Mouse (Mus musculus): Measurements from ENCODE around the gene Prdm13. TPM values are rescaled to one million over a fixed set of nuclear protein-coding genes. Genes with fewer than 3 reads are reported as not detected.

Gene Prdm13
- total and polyA plus RNA-seq, 3 experiments = not detected

DNA sequence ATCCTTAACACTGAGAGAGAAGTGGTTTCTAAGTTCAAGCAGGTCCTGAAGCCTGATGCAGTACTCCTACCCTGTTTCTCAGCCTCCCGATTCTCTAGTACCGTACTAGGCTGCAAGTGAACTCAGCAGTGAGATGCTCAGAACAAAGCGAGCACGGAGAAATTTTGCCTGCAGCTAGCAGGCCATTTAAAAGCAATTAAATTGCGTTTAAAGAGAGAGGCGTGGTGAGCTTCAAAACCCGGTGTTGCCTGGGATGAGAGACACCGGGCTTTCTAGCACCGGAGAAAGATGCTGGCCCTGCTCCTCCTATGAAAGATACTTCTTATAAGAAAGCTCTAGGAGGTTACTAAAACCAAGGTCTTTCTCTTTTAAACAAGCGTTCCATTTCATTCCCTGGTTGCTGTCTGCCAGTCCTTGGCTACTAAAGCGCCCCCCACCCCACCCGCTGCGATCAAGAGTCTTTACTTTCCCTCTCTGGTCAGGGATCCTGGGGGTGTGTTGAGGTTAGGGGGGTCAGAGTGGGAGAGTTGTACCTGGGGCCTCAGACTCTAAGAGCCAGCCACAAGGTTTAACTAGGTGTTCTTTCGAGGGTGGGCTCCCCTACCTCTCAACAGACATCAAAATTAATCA, 1.3 kb downstream of the Prdm13 start:
- DNase-seq (ENCODE audit: extremely low read depth) = no peak
- Histone ChIP-seq H3K9me3 (replicated peaks; ENCODE audit: low read length) (peaks cover 9% of the 10 kb centered on the region), H3K4me2 (ENCODE audit: insufficient read depth, low read depth, poor library complexity, severe bottlenecking) (no peak overlapping the region), H3K79me2 (replicated peaks; ENCODE audit: control insufficient read depth, extremely low read depth, insufficient read depth, poor library complexity, severe bottlenecking) (no peaks in the 10 kb centered on the region), H3K9ac (ENCODE audit: insufficient read depth, low read depth) (no peak overlapping the region), H3K4me3 (replicated peaks in 1 of 3; ENCODE audit: low read depth in 2 of 3, low read length in 2 of 3, poor library complexity in 1 of 3) (no peak overlapping the region), H3K4me1 (ENCODE audit: control insufficient read depth in 1 of 2, insufficient read depth in 2 of 2) (no peaks in the 10 kb centered on the region), H3K36me3 (replicated peaks in 1 of 2; ENCODE audit: control insufficient read depth in 1 of 2, insufficient read depth in 1 of 2, low read length in 1 of 2) (no peaks in the 10 kb centered on the region), H3K27ac (ENCODE audit: insufficient read depth, low read depth) (no peak overlapping the region), H3K27me3 (replicated peaks) (no peaks in the 10 kb centered on the region)
- no peak for TF ChIP-seq ZNF384 (IDR thresholded peaks at IDR 0.05; ENCODE audit: low read depth, low read length)
- TF ChIP-seq SIN3A (IDR thresholded peaks at IDR 0.05; ENCODE audit: low read length) = no peak
- TF ChIP-seq HCFC1 (IDR thresholded peaks at IDR 0.05; ENCODE audit: low read depth, low read length) = no peak
- no peak for TF ChIP-seq GABPA (IDR thresholded peaks at IDR 0.05; ENCODE audit: insufficient replicate concordance, low read depth, low read length)
- no peak for TF ChIP-seq JUND (conservative IDR thresholded peaks at IDR 0.05; ENCODE audit: low read depth, low read length)
- dilution Hi-C loops (cut with MboI; ENCODE audit: extremely low pct_ligation_motif_present, extremely low pct_unique_long_range_greater_than_20kb, low sequenced_read_pairs) (no loop called here), in situ Hi-C loops (cut with MboI; ENCODE audit: low pct_ligation_motif_present, low pct_unique_long_range_greater_than_20kb, low sequenced_read_pairs) (loop anchor here (25.0 kb wide), 1 partner anchor 247 kb away; no protein-coding TSS in a partner anchor)

DNA sequence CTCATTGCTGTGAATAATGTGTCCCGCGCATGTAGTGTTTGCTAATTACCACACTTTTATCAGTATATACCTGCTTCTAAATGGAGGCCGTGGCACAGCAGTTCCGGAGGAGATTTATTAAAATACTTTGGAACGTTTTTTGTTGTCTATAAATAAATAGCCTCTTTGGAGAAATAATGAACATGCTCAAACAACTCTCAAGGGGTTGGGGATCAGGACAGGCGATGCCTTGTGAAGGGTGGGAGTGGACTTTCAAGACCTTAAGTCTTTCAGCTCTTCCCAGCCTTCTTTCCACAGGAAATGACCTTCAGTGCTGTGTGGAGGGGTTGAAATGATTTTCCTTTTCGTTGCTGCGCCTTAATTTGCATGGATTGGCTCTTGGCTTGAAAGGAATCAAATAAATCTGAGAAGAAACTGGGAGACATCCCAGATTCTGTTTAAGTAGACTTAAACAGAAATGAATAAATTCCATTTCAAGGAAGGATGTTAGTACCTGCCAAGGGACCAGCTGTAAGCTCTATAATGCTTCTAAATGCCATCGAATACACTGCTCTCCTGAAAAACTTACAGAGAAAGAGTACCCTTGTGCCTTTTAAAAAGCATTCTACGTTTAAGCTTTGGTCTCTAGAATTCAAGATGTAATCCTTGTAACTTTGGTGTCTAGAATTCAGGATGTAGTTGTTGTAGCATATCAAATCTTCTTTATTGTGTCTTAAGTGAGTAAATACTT, 3.2 kb downstream of the Prdm13 start:
- H3K4me3 ChIP-seq (replicated peaks in 1 of 3; ENCODE audit: low read depth in 2 of 3, low read length in 2 of 3, poor library complexity in 1 of 3) = no peak overlapping the region
- peaks cover 17% of the 10 kb centered on the region for H3K9me3 ChIP-seq (replicated peaks; ENCODE audit: low read length)
- in situ Hi-C loops (cut with MboI; ENCODE audit: low pct_ligation_motif_present, low pct_unique_long_range_greater_than_20kb, low sequenced_read_pairs) (loop anchor here (25.0 kb wide), 1 partner anchor 245 kb away; no protein-coding TSS in a partner anchor), dilution Hi-C loops (cut with MboI; ENCODE audit: extremely low pct_ligation_motif_present, extremely low pct_unique_long_range_greater_than_20kb, low sequenced_read_pairs) (no loop called here)
- H3K36me3 ChIP-seq (replicated peaks in 1 of 2; ENCODE audit: control insufficient read depth in 1 of 2, insufficient read depth in 1 of 2, low read length in 1 of 2) = no peaks in the 10 kb centered on the region
- no peak overlapping the region for H3K4me2 ChIP-seq (ENCODE audit: insufficient read depth, low read depth, poor library complexity, severe bottlenecking)
- no peaks in the 10 kb centered on the region for H3K27me3 ChIP-seq (replicated peaks)
- no peak overlapping the region for H3K9ac ChIP-seq (ENCODE audit: insufficient read depth, low read depth)
- DNase-seq (ENCODE audit: extremely low read depth) = no peak
- H3K27ac ChIP-seq (ENCODE audit: insufficient read depth, low read depth) = no peak overlapping the region
- no peaks in the 10 kb centered on the region for H3K79me2 ChIP-seq (replicated peaks; ENCODE audit: control insufficient read depth, extremely low read depth, insufficient read depth, poor library complexity, severe bottlenecking)
- no peak for TF ChIP-seq ZKSCAN1 (IDR thresholded peaks at IDR 0.05; ENCODE audit: borderline replicate concordance, low read depth, low read length)
- TF ChIP-seq NELFE (IDR thresholded peaks at IDR 0.05; ENCODE audit: low read depth, low read length) = no peak
- no peak for TF ChIP-seq CHD2 (IDR thresholded peaks at IDR 0.05; ENCODE audit: low read length)
- TF ChIP-seq ZC3H11A (IDR thresholded peaks at IDR 0.05; ENCODE audit: low read depth, low read length) = no peak
- no peak for TF ChIP-seq BHLHE40 (IDR thresholded peaks at IDR 0.05; ENCODE audit: low read depth, low read length)
- TF ChIP-seq ZNF384 (IDR thresholded peaks at IDR 0.05; ENCODE audit: low read depth, low read length) = no peak
- TF ChIP-seq POLR2AphosphoS2 (IDR thresholded peaks at IDR 0.05; ENCODE audit: low read depth, low read length) = no peak
- TF ChIP-seq IRF4 (IDR thresholded peaks at IDR 0.05; ENCODE audit: low read depth, low read length) = no peak
- TF ChIP-seq MAFK (IDR thresholded peaks at IDR 0.05; ENCODE audit: insufficient replicate concordance, low read length) = no peak
- no peak for TF ChIP-seq MXI1 (IDR thresholded peaks at IDR 0.05; ENCODE audit: low read depth, low read length)
- TF ChIP-seq CHD1 (IDR thresholded peaks at IDR 0.05; ENCODE audit: low read depth, low read length) = no peak
- no peak for TF ChIP-seq POLR2A (IDR thresholded peaks at IDR 0.05; ENCODE audit: low read depth, low read length)
- TF ChIP-seq RCOR1 (conservative IDR thresholded peaks at IDR 0.05; ENCODE audit: low read depth, low read length) = no peak
- no peak for TF ChIP-seq USF2 (conservative IDR thresholded peaks at IDR 0.05; ENCODE audit: low read depth, low read length)
- no peaks in the 10 kb centered on the region for H3K4me1 ChIP-seq (ENCODE audit: control insufficient read depth in 1 of 2, insufficient read depth in 2 of 2)
